In the genomic region with DNA sequence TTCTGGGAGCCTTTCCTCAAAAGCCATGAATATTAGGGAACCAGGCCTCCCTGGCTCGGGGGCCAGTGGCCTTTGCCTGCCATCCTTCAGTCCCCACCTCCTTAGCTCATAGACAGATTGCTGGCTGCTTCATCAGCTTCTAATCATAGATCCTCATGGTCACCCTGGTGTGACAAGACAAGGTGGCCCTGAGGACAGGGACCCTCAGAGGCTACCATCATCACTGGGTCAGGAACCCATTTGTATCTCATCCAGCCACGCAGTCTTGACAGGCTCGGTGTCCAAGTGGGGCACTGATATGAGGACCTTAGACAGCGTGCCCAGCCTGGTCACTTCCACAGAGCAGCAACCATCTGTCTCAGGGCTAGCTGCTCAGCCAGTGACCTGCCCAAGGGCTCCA, we compare ENCODE assay signal across 23 mouse cellular contexts. TPM values are rescaled to one million over a fixed set of nuclear protein-coding genes. Genes with fewer than 3 reads are reported as not detected.
"Had no signal": no experiment of that assay in that cellular context is flagged by ENCODE, and none has a peak within 500 bp of the region (broad histone marks: within the 10 kb centered on the region; RNA-seq: fewer than 3 reads in every experiment).

No protein-coding gene starts in this region.

- H3K27ac ChIP-seq: limb, embryonic 12.5 days; limb, embryonic 15.5 days; liver, embryonic 14.5 days; macrophage; midbrain, embryonic 12.5 days; midbrain, embryonic 15.5 days; neural tube, embryonic 13.5 days; stomach, embryonic 15.5 days had no signal

- H3K4me2 ChIP-seq: limb, embryonic 12.5 days; limb, embryonic 15.5 days; liver, embryonic 11.5 days; lung, embryonic 14.5 days; midbrain, embryonic 12.5 days; midbrain, embryonic 15.5 days; neural tube, embryonic 13.5 days; stomach, embryonic 15.5 days had no signal

- DNase-seq: kidney, postnatal 10 days; kidney, postnatal 36 days; left cerebral cortex, postnatal 4 days; liver, postnatal 0 days; lung, embryonic 14.5 days; retina, postnatal 1 day; right cerebral cortex, postnatal 25 days; spleen, adult 18-20 months; thymus, postnatal 25 days had no signal

- H3K27me3 ChIP-seq: midbrain, embryonic 12.5 days; midbrain, embryonic 15.5 days; stomach, embryonic 15.5 days had no signal

- H3K4me1 ChIP-seq: midbrain, embryonic 15.5 days; stomach, embryonic 15.5 days had no signal

- H3K4me3 ChIP-seq: limb, embryonic 12.5 days; limb, embryonic 15.5 days; midbrain, embryonic 12.5 days; midbrain, embryonic 15.5 days; myocyte; neural tube, embryonic 13.5 days; stomach, embryonic 15.5 days had no signal

- H3K9me3 ChIP-seq: limb, embryonic 12.5 days; limb, embryonic 15.5 days; midbrain, embryonic 12.5 days; midbrain, embryonic 15.5 days; neural tube, embryonic 13.5 days; stomach, embryonic 15.5 days had no signal

- ATAC-seq: liver, postnatal 0 days; lung, postnatal 0 days; midbrain, embryonic 15.5 days had no signal

- H3K36me3 ChIP-seq: limb, embryonic 12.5 days; limb, embryonic 15.5 days; midbrain, embryonic 12.5 days; midbrain, embryonic 15.5 days; neural tube, embryonic 13.5 days; stomach, embryonic 15.5 days had no signal

- H3K9ac ChIP-seq: limb, embryonic 12.5 days; limb, embryonic 15.5 days; liver, embryonic 14.5 days; liver, postnatal 0 days; lung, embryonic 14.5 days; midbrain, embryonic 12.5 days; midbrain, embryonic 15.5 days; neural tube, embryonic 13.5 days; stomach, embryonic 15.5 days had no signal

RNA-seq across cellular contexts. Expression of gene Adprhl1, which starts 23.5 kb away (rescaled TPM):
- total RNA-seq: megakaryocyte, adult 5-6 weeks; monocyte, adult 5-6 weeks; neutrophil, adult 5-6 weeks had no signal
- polyA plus RNA-seq: liver, embryonic 14.5 days; liver, postnatal 0 days; lung, embryonic 14.5 days; midbrain, embryonic 15.5 days had no signal
